In the genomic region with DNA sequence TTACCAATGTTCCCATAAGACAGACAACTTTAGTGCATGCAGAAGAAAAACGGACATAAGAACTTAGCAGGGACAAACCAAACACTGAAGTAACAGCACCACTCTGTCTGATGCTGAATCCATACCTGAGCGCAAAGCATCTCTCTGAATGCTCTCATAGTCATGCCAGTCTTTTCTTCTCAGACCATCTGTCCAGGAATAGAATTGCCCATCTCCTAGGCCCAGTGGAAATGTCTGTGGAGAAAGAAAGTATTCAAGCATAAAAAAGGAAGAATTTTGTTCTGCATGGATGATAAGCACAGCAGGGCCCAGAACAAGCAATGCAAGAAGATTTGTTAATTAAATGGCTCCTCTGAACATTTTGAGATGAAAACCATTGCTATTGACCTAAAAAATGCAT, we compare ENCODE assay signal across 20 mouse cellular contexts.
A peak's percentile ranks its signal among the peaks of the same experiment; 100 is the strongest.
DNase-seq lines count a peak whose midpoint lies in the region; ATAC-seq lines count a peak whose summit lies in the region.
"Had no signal": no experiment of that assay in that cellular context is flagged by ENCODE, and none has a peak within 500 bp of the region (broad histone marks: within the 10 kb centered on the region; RNA-seq: fewer than 3 reads in every experiment).

No protein-coding gene starts in this region.

- peak; percentile 99 for ATAC-seq in cerebellum, adult (ENCODE audit: insufficient number of reproducible peaks, low FRiP score, low TSS enrichment)
- ATAC-seq: forebrain, embryonic 16.5 days; intestine, embryonic 15.5 days; liver, embryonic 12.5 days; liver, postnatal 0 days; midbrain, embryonic 16.5 days had no signal

- no peak for DNase-seq in cerebellum, postnatal 4 days (ENCODE audit: low spot score in 2 of 2)
- peak; percentile 39 for DNase-seq in retina, embryonic 14.5 days (ENCODE audit: low spot score)
- no peak for DNase-seq in retina, postnatal 1 day
- DNase-seq in cerebellum, adult 9-11 months: peak; percentile 78
- DNase-seq in frontal cortex, postnatal 36 days (ENCODE audit: low spot score in 2 of 2): no peak
- DNase-seq in spleen, adult 12 weeks (ENCODE audit: low spot score): no peak
- DNase-seq in kidney, postnatal 4 days: no peak
- DNase-seq: adrenal gland, postnatal 10 days; heart, adult 2 months; heart, postnatal 4 days; kidney, adult 2 months; kidney, postnatal 14 days; liver, postnatal 0 days; lung, postnatal 10 days; right cerebral cortex, postnatal 14 days had no signal

Comparison
In these comparisons a context has a peak if more than half of its experiments do, and no peak if none do; other contexts are left out.
1. DNase-seq: peak in retina, embryonic 14.5 days (single experiment) and cerebellum, adult 9-11 months (single experiment); none in cerebellum, postnatal 4 days (0 of 2), retina, postnatal 1 day (single experiment), frontal cortex, postnatal 36 days (0 of 2), spleen, adult 12 weeks (single experiment) and kidney, postnatal 4 days (0 of 2).